Mouse (Mus musculus) bone marrow macrophage, adult 2 months (primary cell): Measurements from ENCODE around the gene Hoxb9.

ENCODE experiments used
- CTCF ChIP-seq: IDR thresholded peaks from 2 replicates; pipeline ENCODE4 v1.5.1; 2012; ENCODE audit warnings: low read depth, mild to moderate bottlenecking, low read length, moderate library complexity
- POLR2A ChIP-seq: IDR thresholded peaks from 2 replicates; pipeline ENCODE4 v1.6.1; 2012; ENCODE audit warnings: mild to moderate bottlenecking, low read depth, low read length, borderline replicate concordance

DNA sequence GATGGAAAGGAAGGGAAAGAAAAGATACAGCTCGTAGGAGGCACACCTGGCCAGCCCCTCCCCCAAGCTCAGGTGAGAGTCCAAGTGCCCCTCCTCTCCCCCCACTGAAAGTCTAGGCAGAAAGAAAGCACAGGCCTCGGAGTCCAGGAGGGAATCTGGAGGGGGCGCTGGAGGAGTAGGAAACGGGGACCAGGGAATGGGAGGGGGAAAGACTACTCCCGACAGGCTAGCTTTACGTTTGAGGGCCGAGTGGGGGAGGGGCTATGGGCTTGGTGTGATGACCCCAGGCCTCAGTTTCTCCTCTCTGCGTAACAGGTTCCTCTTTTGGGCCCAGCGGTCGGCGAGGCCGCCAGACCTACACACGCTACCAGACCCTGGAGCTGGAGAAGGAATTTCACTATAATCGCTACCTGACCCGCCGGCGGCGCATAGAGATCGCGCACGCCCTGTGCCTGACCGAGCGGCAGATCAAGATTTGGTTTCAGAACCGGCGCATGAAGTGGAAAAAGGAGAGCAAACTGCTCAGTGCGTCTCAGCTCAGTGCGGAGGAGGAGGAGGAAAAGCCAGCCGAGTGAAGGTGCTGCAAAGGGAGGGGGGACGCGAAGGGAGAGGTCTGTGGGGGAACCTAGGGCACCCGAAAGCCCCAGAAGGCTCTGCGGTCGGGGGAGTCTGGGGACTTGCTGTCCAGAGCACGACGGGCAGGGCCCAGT lies 29.3 kb downstream of the Hoxb9 start:
- TF ChIP-seq CTCF (no peak), POLR2A (no peak)
